Mouse (Mus musculus) embryonic facial prominence, embryonic 15.5 days (tissue): ENCODE measurements at regions not wholly inside any gene's neighbourhood (a gene's known extent, or its start where the extent isn't known, plus 50 kb on each side); places are given as distances from the start of the nearest gene placed in this dataset.

Source experiments
- ATAC-seq: fragments of 200-750 bp; cut with Nextera tagmentation; 2 replicates; pipeline ENCODE4 v1.8.0; 2017; ENCODE audit warnings: low read depth, moderate TSS enrichment; ENCODE audit not compliant: insufficient number of reproducible peaks, low FRiP score, low TSS enrichment
- H3K27ac ChIP-seq: fragments of 300-500 bp; sonication (generic); replicated peaks from 2 replicates; pipeline ENCODE4 v1.5.1; 2015; ENCODE audit warnings: mild to moderate bottlenecking, inconsistent platforms
- H3K27me3 ChIP-seq: fragments of 300-500 bp; sonication (generic); 2 replicates; pipeline ENCODE4 v1.6.1; 2015; ENCODE audit warnings: inconsistent platforms
- H3K36me3 ChIP-seq: fragments of 300-500 bp; sonication (generic); 2 replicates; pipeline ENCODE4 v1.6.1; 2015; ENCODE audit warnings: mild to moderate bottlenecking, inconsistent platforms
- H3K4me1 ChIP-seq: fragments of 300-500 bp; sonication (generic); 2 replicates; pipeline ENCODE4 v1.6.1; 2015; ENCODE audit warnings: inconsistent platforms
- H3K4me2 ChIP-seq: fragments of 300-500 bp; sonication (generic); replicated peaks from 2 replicates; pipeline ENCODE4 v1.6.1; 2015; ENCODE audit warnings: mild to moderate bottlenecking, inconsistent platforms
- H3K4me3 ChIP-seq: fragments of 300-500 bp; sonication (generic); replicated peaks from 2 replicates; pipeline ENCODE4 v1.5.1; 2015; ENCODE audit warnings: mild to moderate bottlenecking, inconsistent platforms
- H3K9ac ChIP-seq: fragments of 300-500 bp; sonication (generic); 2 replicates; pipeline ENCODE4 v1.6.1; 2015; ENCODE audit warnings: inconsistent platforms
- H3K9me3 ChIP-seq: fragments of 300-500 bp; sonication (generic); replicated peaks from 2 replicates; pipeline ENCODE4 v1.6.1; 2016; ENCODE audit warnings: inconsistent platforms
- WGBS: fragments of 180-500 bp; shearing (Covaris S2); methylation state at CpG from one replicate; pipeline ENCODE4 v1.1.7; 2015; 5-methylcytosine and 5-hydroxymethylcytosine counted together

GRCm38 (mm10) chr9:31611036-31611695 lies 146.9 kb upstream of the Tmem45b start:
- ATAC-seq = no peak
- Histone ChIP-seq H3K27me3 (no peaks in the 10 kb centered on the region), H3K9ac (no peak overlapping the region), H3K9me3 (no peaks in the 10 kb centered on the region), H3K4me1 (peaks cover 6% of the 10 kb centered on the region; the same call in 1 of the 2 replicates), H3K27ac (no peak overlapping the region), H3K36me3 (no peaks in the 10 kb centered on the region), H3K4me2 (no peak overlapping the region), H3K4me3 (no peak overlapping the region)
- 76% methylated on average over 8 of the region's 8 CpGs for WGBS

- H3K36me3 ChIP-seq = no peaks in the 10 kb centered on the region
- H3K27me3 ChIP-seq = no peaks in the 10 kb centered on the region
- 63% methylated on average over 4 of the region's 4 CpGs for WGBS
- no peak overlapping the region for H3K4me3 ChIP-seq
- ATAC-seq = no peak
- no peak overlapping the region for H3K4me2 ChIP-seq
- H3K27ac ChIP-seq = no peak overlapping the region
- no peaks in the 10 kb centered on the region for H3K9me3 ChIP-seq
- peaks cover 6% of the 10 kb centered on the region; the same call in 1 of the 2 replicates for H3K4me1 ChIP-seq
- no peak overlapping the region for H3K9ac ChIP-seq
Observed at GRCm38 (mm10) chr9:31610631-31611030, 146.4 kb upstream of the Tmem45b start.

- H3K9ac ChIP-seq = no peak overlapping the region
- no peak overlapping the region for H3K4me3 ChIP-seq
- no peaks in the 10 kb centered on the region for H3K36me3 ChIP-seq
- no peak overlapping the region for H3K4me2 ChIP-seq
- H3K9me3 ChIP-seq = no peaks in the 10 kb centered on the region
- WGBS = 45% methylated on average over 1 of the region's 1 CpGs
- no peak for ATAC-seq
- no peak overlapping the region for H3K27ac ChIP-seq
- no peaks in the 10 kb centered on the region for H3K27me3 ChIP-seq
- peaks cover 6% of the 10 kb centered on the region; the same call in 1 of the 2 replicates for H3K4me1 ChIP-seq
Observed at GRCm38 (mm10) chr9:31610212-31610611, 145.9 kb upstream of the Tmem45b start.

GRCm38 (mm10) chr9:31609731-31610130 lies 145.5 kb upstream of the Tmem45b start:
- peaks cover 6% of the 10 kb centered on the region; the same call in 1 of the 2 replicates for H3K4me1 ChIP-seq
- no peaks in the 10 kb centered on the region for H3K9me3 ChIP-seq
- H3K4me2 ChIP-seq = no peak overlapping the region
- H3K4me3 ChIP-seq = no peak overlapping the region
- H3K27me3 ChIP-seq = no peaks in the 10 kb centered on the region
- WGBS = 76% methylated on average over 3 of the region's 3 CpGs
- no peak overlapping the region for H3K9ac ChIP-seq
- H3K27ac ChIP-seq = no peak overlapping the region
- ATAC-seq = no peak
- H3K36me3 ChIP-seq = no peaks in the 10 kb centered on the region

DNA sequence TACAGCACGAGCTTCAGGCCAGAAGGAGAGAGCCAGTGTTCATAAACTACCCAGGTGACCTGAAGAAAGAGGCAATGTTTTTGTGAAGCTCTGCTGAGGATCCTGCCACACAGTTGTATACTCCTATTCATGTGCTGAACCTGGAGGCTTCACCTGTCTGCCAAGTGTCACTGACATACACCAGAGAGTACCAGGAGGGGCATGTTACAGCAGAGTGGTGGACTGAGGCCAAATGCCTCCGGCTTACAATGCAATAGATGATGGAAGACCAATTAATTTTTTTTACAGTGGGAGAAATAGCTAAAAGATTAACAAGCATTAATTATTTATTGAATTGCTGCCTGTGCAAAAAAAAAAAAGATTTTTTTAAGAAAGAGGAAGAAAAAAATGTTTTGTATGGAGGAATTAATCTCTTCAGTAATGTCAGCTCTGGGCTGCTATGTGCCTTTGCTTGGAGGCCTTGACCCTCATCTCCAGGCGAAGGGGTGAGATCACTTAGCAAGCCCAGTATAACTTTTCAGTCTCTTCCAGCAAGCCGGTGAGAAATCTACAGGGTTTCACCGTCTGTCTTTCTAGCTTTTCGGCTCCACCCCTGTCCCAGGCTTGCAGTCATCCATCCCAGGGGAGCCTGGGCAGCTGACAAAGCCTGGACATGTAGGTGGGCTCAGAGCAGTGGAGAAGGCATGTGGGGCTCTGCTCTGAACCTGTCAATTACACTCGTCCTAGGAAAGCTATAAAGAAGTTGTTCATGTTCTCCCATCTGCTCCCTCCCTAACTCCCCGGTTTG lies 144.0 kb upstream of the Tmem45b start:
- Histone ChIP-seq H3K27ac (peak overlapping the region; percentile 8; the same call in 1 of the 2 replicates), H3K9me3 (no peaks in the 10 kb centered on the region), H3K4me2 (no peak overlapping the region), H3K9ac (no peak overlapping the region), H3K27me3 (no peaks in the 10 kb centered on the region), H3K4me1 (no peaks in the 10 kb centered on the region; the same call in 1 of the 2 replicates), H3K36me3 (no peaks in the 10 kb centered on the region), H3K4me3 (no peak overlapping the region)
- 47% methylated on average over 8 of the region's 8 CpGs for WGBS
- no peak for ATAC-seq

GRCm38 (mm10) chr9:31606936-31607335 lies 142.7 kb upstream of the Tmem45b start:
- WGBS = 86% methylated on average over 6 of the region's 6 CpGs
- H3K4me3 ChIP-seq = no peak overlapping the region

GRCm38 (mm10) chr9:31604497-31605090 lies 140.3 kb upstream of the Tmem45b start:
- no peaks in the 10 kb centered on the region for H3K36me3 ChIP-seq
- no peak overlapping the region; the same call in 1 of the 2 replicates for H3K27ac ChIP-seq
- no peak overlapping the region for H3K4me3 ChIP-seq
- ATAC-seq = no peak
- no peaks in the 10 kb centered on the region for H3K4me1 ChIP-seq
- no peaks in the 10 kb centered on the region for H3K9me3 ChIP-seq
- 60% methylated on average over 6 of the region's 6 CpGs for WGBS
- no peak overlapping the region for H3K9ac ChIP-seq
- H3K27me3 ChIP-seq = no peaks in the 10 kb centered on the region
- no peak overlapping the region for H3K4me2 ChIP-seq

More at GRCm38 (mm10) chr9:31606936-31607335, 142.7 kb upstream of the Tmem45b start:
- H3K9ac ChIP-seq = no peak overlapping the region
- no peaks in the 10 kb centered on the region for H3K36me3 ChIP-seq
- H3K4me1 ChIP-seq = no peaks in the 10 kb centered on the region; the same call in 1 of the 2 replicates
- no peaks in the 10 kb centered on the region for H3K9me3 ChIP-seq
- H3K27me3 ChIP-seq = no peaks in the 10 kb centered on the region
- H3K4me2 ChIP-seq = no peak overlapping the region
- H3K27ac ChIP-seq = no peak overlapping the region
- ATAC-seq = no peak

GRCm38 (mm10) chr9:31602707-31603106 lies 138.4 kb upstream of the Tmem45b start:
- no peak overlapping the region for H3K4me2 ChIP-seq
- ATAC-seq = no peak
- no peak overlapping the region for H3K4me3 ChIP-seq
- no peaks in the 10 kb centered on the region for H3K27me3 ChIP-seq
- 83% methylated on average over 4 of the region's 4 CpGs for WGBS
- H3K9me3 ChIP-seq = no peaks in the 10 kb centered on the region
- H3K4me1 ChIP-seq = no peaks in the 10 kb centered on the region
- H3K27ac ChIP-seq = no peak overlapping the region
- H3K9ac ChIP-seq = no peak overlapping the region
- H3K36me3 ChIP-seq = no peaks in the 10 kb centered on the region

GRCm38 (mm10) chr9:31595096-31595495 lies 130.8 kb upstream of the Tmem45b start:
- Histone ChIP-seq H3K27ac (no peak overlapping the region), H3K27me3 (peaks cover 3% of the 10 kb centered on the region; the same call in 1 of the 2 replicates), H3K4me3 (no peak overlapping the region), H3K4me1 (no peaks in the 10 kb centered on the region), H3K36me3 (no peaks in the 10 kb centered on the region), H3K9ac (no peak overlapping the region), H3K4me2 (no peak overlapping the region), H3K9me3 (no peaks in the 10 kb centered on the region)
- WGBS = 28% methylated on average over 7 of the region's 7 CpGs
- no peak for ATAC-seq

GRCm38 (mm10) chr9:31587671-31588070 lies 123.4 kb upstream of the Tmem45b start:
- Histone ChIP-seq H3K4me1 (no peaks in the 10 kb centered on the region), H3K36me3 (no peaks in the 10 kb centered on the region), H3K27me3 (0 out of 2 replicates have a peak, but pooled peaks cover 3% of the 10 kb centered on the region), H3K9ac (no peak overlapping the region), H3K4me3 (no peak overlapping the region), H3K4me2 (no peak overlapping the region), H3K27ac (no peak overlapping the region), H3K9me3 (no peaks in the 10 kb centered on the region)
- no peak for ATAC-seq

GRCm38 (mm10) chr9:31583983-31584382 lies 119.7 kb upstream of the Tmem45b start:
- no peak for ATAC-seq
- H3K36me3 ChIP-seq = no peaks in the 10 kb centered on the region
- H3K27ac ChIP-seq = peak overlapping the region; percentile 12; the same call in 1 of the 2 replicates
- 37% methylated on average over 10 of the region's 10 CpGs for WGBS
- H3K9ac ChIP-seq = no peak overlapping the region
- H3K4me1 ChIP-seq = no peaks in the 10 kb centered on the region
- 0 out of 2 replicates have a peak, but pooled peaks cover 3% of the 10 kb centered on the region for H3K27me3 ChIP-seq
- H3K4me2 ChIP-seq = no peak overlapping the region
- no peaks in the 10 kb centered on the region for H3K9me3 ChIP-seq
- no peak overlapping the region for H3K4me3 ChIP-seq
